Mouse (Mus musculus): ENCODE results near the gene Fbln7.
A peak's percentile ranks its signal among the peaks of the same experiment; 100 is the strongest.

The Fbln7 gene

GRCm38 (mm10) chr2:128862636-128863035 lies at the start of gene Fbln7:
Fbln7 (plus strand) TSS chr2:128862981.
- no peak for DNase-seq (ENCODE audit: low spot score)

- no peak for DNase-seq (ENCODE audit: low spot score)
Observed at GRCm38 (mm10) chr2:128816311-128816710, 46.5 kb upstream of the Fbln7 start.

GRCm38 (mm10) chr2:128816916-128817315 lies 45.9 kb upstream of the Fbln7 start:
- no peak for DNase-seq (ENCODE audit: low spot score)

- no peak for DNase-seq (ENCODE audit: low spot score)
Observed at GRCm38 (mm10) chr2:128817387-128817785, 45.4 kb upstream of the Fbln7 start.

- peak; percentile 97 for DNase-seq (ENCODE audit: low spot score)
Observed at GRCm38 (mm10) chr2:128817786-128818681, 44.7 kb upstream of the Fbln7 start, which contains the start of gene Tmem87b. Tmem87b (plus strand) TSS chr2:128818118.

GRCm38 (mm10) chr2:128818956-128819643 lies 43.7 kb upstream of the Fbln7 start:
- no peak for DNase-seq (ENCODE audit: low spot score)

- no peak for DNase-seq (ENCODE audit: low spot score)
Observed at GRCm38 (mm10) chr2:128820631-128821030, 42.1 kb upstream of the Fbln7 start.

GRCm38 (mm10) chr2:128823893-128824292 lies 38.9 kb upstream of the Fbln7 start:
- DNase-seq (ENCODE audit: low spot score): no peak

- no peak for DNase-seq (ENCODE audit: low spot score)
Observed at GRCm38 (mm10) chr2:128827787-128828186, 35.0 kb upstream of the Fbln7 start.

- no peak for DNase-seq (ENCODE audit: low spot score)
Observed at GRCm38 (mm10) chr2:128832611-128833010, 30.2 kb upstream of the Fbln7 start.

GRCm38 (mm10) chr2:128833035-128833434 lies 29.7 kb upstream of the Fbln7 start:
- no peak for DNase-seq (ENCODE audit: low spot score)

GRCm38 (mm10) chr2:128833435-128833834 lies 29.3 kb upstream of the Fbln7 start:
- DNase-seq (ENCODE audit: low spot score): no peak

- DNase-seq (ENCODE audit: low spot score): no peak
Observed at GRCm38 (mm10) chr2:128837531-128837930, 25.2 kb upstream of the Fbln7 start.

GRCm38 (mm10) chr2:128838611-128839010 lies 24.2 kb upstream of the Fbln7 start:
- no peak for DNase-seq (ENCODE audit: low spot score)

GRCm38 (mm10) chr2:128839501-128839900 lies 23.3 kb upstream of the Fbln7 start:
- no peak for DNase-seq (ENCODE audit: low spot score)

GRCm38 (mm10) chr2:128842437-128842836 lies 20.3 kb upstream of the Fbln7 start:
- DNase-seq (ENCODE audit: low spot score): no peak

- DNase-seq (ENCODE audit: low spot score): no peak
Observed at GRCm38 (mm10) chr2:128850036-128850435, 12.7 kb upstream of the Fbln7 start.

GRCm38 (mm10) chr2:128856673-128857072 lies 6.1 kb upstream of the Fbln7 start:
- no peak for DNase-seq (ENCODE audit: low spot score)

- DNase-seq (ENCODE audit: low spot score): no peak
Observed at GRCm38 (mm10) chr2:128858962-128859361, 3.8 kb upstream of the Fbln7 start.

- DNase-seq (ENCODE audit: low spot score): no peak
Observed at GRCm38 (mm10) chr2:128859861-128860260, 2.9 kb upstream of the Fbln7 start.

GRCm38 (mm10) chr2:128863777-128864331 lies 1.1 kb downstream of the Fbln7 start:
- peak; percentile 15 for DNase-seq (ENCODE audit: low spot score)

GRCm38 (mm10) chr2:128865061-128865460 lies 2.3 kb downstream of the Fbln7 start:
- no peak for DNase-seq (ENCODE audit: low spot score)

- DNase-seq (ENCODE audit: low spot score): no peak
Observed at GRCm38 (mm10) chr2:128871656-128872055, 8.9 kb downstream of the Fbln7 start.
